ENCODE assay signal across 9 mouse cellular contexts in the genomic region with DNA sequence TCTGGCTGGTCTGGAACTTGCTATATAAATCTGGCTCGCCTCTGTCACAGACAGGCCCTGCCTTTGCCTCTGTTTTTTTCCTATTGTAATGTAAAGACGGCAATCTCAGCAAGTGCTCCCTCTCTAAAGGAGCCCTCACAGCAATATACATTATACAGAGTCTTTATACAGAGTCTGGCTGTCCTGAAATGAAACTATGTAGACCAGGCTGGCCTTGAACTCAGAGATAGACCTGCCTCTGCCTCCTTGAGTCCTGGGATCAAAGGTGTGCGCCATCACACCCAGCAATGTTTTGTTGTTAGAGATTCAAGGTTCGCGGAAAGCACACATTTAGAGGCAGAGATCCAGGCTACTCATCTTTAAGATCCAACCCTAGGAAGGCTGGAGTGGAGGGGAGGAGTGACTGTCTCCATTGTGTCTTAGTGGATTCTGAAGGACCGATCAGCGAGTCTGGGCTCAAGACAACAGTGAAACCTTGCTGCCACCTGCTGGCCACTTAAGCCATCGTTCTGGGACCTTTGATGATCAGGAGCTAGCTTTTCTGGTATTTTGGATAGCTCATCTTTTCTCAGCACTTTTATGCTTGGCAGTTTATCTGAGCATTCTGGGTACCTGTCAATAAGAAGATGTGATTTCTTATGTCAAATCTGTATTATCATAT. TPM values are rescaled to one million over a fixed set of nuclear protein-coding genes. Genes with fewer than 3 reads are reported as not detected.
DNase-seq lines count a peak whose midpoint lies in the region; ATAC-seq and TF ChIP-seq lines count a peak whose summit lies in the region.
"Had no signal": no experiment of that assay in that cellular context is flagged by ENCODE, and none has a peak within 500 bp of the region (broad histone marks: within the 10 kb centered on the region; RNA-seq: fewer than 3 reads in every experiment).

No protein-coding gene starts in this region.

- TF ChIP-seq POLR2A in ES-Bruce4 (IDR thresholded peaks at IDR 0.05; ENCODE audit: insufficient read depth, low read length): no peak
- no peak for TF ChIP-seq POLR2A in lung, adult 2 months (IDR thresholded peaks at IDR 0.05; ENCODE audit: borderline replicate concordance, extremely low read depth, low read depth, low read length)

- no peaks in the 10 kb centered on the region for H3K36me3 ChIP-seq in ES-Bruce4 (ENCODE audit: control insufficient read depth, insufficient read depth, low read length, poor library complexity, severe bottlenecking)
- no peaks in the 10 kb centered on the region for H3K36me3 ChIP-seq in neural tube, embryonic 15.5 days
- H3K36me3 ChIP-seq: heart, embryonic 13.5 days had no signal

- 43% methylated on average over 8 of the region's 8 CpGs for WGBS in lung, adult 2 months
- 41% methylated on average over 8 of the region's 8 CpGs for WGBS in neural tube, embryonic 15.5 days

- peak; percentile 89 for DNase-seq in brain, adult 2 months (ENCODE audit: low read depth, low spot score)
- peak; percentile 31 for DNase-seq in heart, postnatal 25 days (ENCODE audit: low spot score)
- DNase-seq in kidney, postnatal 36 days: peak; percentile 80 to 91
- DNase-seq in lung, adult 2 months: peak; percentile 76
- DNase-seq in testis, postnatal 10 days (ENCODE audit: low spot score): peak; percentile 90

- TF ChIP-seq EP300 in ES-Bruce4 (IDR thresholded peaks at IDR 0.05; ENCODE audit: insufficient read depth, low read depth, low read length): no peak

- no peak overlapping the region for H3K4me2 ChIP-seq in neural tube, embryonic 15.5 days
- H3K4me2 ChIP-seq: heart, embryonic 13.5 days had no signal

- no peaks in the 10 kb centered on the region for H3K9me3 ChIP-seq in ES-Bruce4 (replicated peaks; ENCODE audit: control insufficient read depth, insufficient read depth, low read length, poor library complexity, severe bottlenecking)
- H3K9me3 ChIP-seq in neural tube, embryonic 15.5 days (replicated peaks): no peaks in the 10 kb centered on the region
- H3K9me3 ChIP-seq: heart, embryonic 13.5 days had no signal

- peak; percentile 81 for ATAC-seq in erythroblast, adult 5-6 weeks (replicated peaks; ENCODE audit: low FRiP score, poor library complexity, severe bottlenecking)
- ATAC-seq in neural tube, embryonic 15.5 days (ENCODE audit: low FRiP score): peak; percentile 83

- H3K27me3 ChIP-seq in ES-Bruce4 (ENCODE audit: control insufficient read depth, insufficient read depth, low read length, poor library complexity, severe bottlenecking): no peaks in the 10 kb centered on the region
- no peaks in the 10 kb centered on the region for H3K27me3 ChIP-seq in neural tube, embryonic 15.5 days (replicated peaks)
- H3K27me3 ChIP-seq: heart, embryonic 13.5 days had no signal

- no peaks in the 10 kb centered on the region for H3K4me1 ChIP-seq in ES-Bruce4 (ENCODE audit: control insufficient read depth, insufficient read depth, low read length)
- H3K4me1 ChIP-seq in lung, adult 2 months (ENCODE audit: control insufficient read depth, insufficient read depth, low read length): no peaks in the 10 kb centered on the region
- no peaks in the 10 kb centered on the region for H3K4me1 ChIP-seq in neural tube, embryonic 15.5 days

- H3K27ac ChIP-seq in ES-Bruce4 (ENCODE audit: insufficient read depth, low read length): no peak overlapping the region
- H3K27ac ChIP-seq in neural tube, embryonic 15.5 days (replicated peaks): no peak overlapping the region
- H3K27ac ChIP-seq: heart, embryonic 13.5 days had no signal

- H3K4me3 ChIP-seq in ES-Bruce4 (ENCODE audit: low read depth, low read length): no peak overlapping the region
- no peak overlapping the region for H3K4me3 ChIP-seq in lung, adult 2 months (replicated peaks; ENCODE audit: extremely low read depth, low read depth, low read length)
- no peak overlapping the region for H3K4me3 ChIP-seq in neural tube, embryonic 15.5 days (replicated peaks)
- H3K4me3 ChIP-seq: heart, embryonic 13.5 days had no signal

- no peak overlapping the region for H3K9ac ChIP-seq in ES-Bruce4 (ENCODE audit: low read depth, poor library complexity, severe bottlenecking)
- no peak overlapping the region for H3K9ac ChIP-seq in neural tube, embryonic 15.5 days (replicated peaks)
- H3K9ac ChIP-seq: heart, embryonic 13.5 days had no signal

- peak; percentile 89 for TF ChIP-seq CTCF in ES-Bruce4 (IDR thresholded peaks at IDR 0.05; ENCODE audit: low read depth, low read length)
- peak; percentile 93 for TF ChIP-seq CTCF in lung, adult 2 months (IDR thresholded peaks at IDR 0.05; ENCODE audit: insufficient read depth, low read length)

- intact Hi-C loops in heart, postnatal 25 days (cut with DNase I): loop anchor here (1.0 to 5.0 kb wide), 2 partner anchors 344 to 413 kb away; no protein-coding TSS in a partner anchor

RNA-seq across cellular contexts. Expression of gene Sod1, which starts 34.5 kb away (rescaled TPM):
- polyA plus RNA-seq in ES-Bruce4 (2011; ENCODE audit: insufficient read depth, insufficient read length, low read depth, missing spikeins): 797 and 822 TPM in 2 replicates
- total RNA-seq in erythroblast, adult 5-6 weeks (2015; ENCODE audit: low replicate concordance): 182 and 255 TPM in 2 replicates
- total RNA-seq in erythroblast, adult 5-6 weeks (2017; ENCODE audit: low replicate concordance): 152 and 196 TPM in 2 replicates
- 100 to 1,000 TPM; 445 to 458 TPM for total RNA-seq in heart, postnatal 25 days (2021)
- polyA plus RNA-seq in lung, adult 2 months (2012; rRNA removed): 547 and 549 TPM in 2 replicates
- 998 TPM in 2 replicates for polyA plus RNA-seq in neural tube, embryonic 15.5 days (2015; fragmentation: Nextera tagmentation; extraction: Ambion mirVana)

RNA-seq across cellular contexts. Expression of gene Tiam1, which starts 42.5 kb away (rescaled TPM):
- polyA plus RNA-seq in ES-Bruce4 (2011; ENCODE audit: insufficient read depth, insufficient read length, low read depth, missing spikeins): 22.4 and 24.4 TPM in 2 replicates
- 29.0 and 29.7 TPM in 2 replicates for total RNA-seq in erythroblast, adult 5-6 weeks (2015; ENCODE audit: low replicate concordance)
- 14.4 and 15.7 TPM in 2 replicates for total RNA-seq in erythroblast, adult 5-6 weeks (2017; ENCODE audit: low replicate concordance)
- 1 to 10 TPM; 6.7 to 7.8 TPM for total RNA-seq in heart, postnatal 25 days (2021)
- polyA plus RNA-seq in lung, adult 2 months (2012; rRNA removed): 7.1 and 14.6 TPM in 2 replicates
- polyA plus RNA-seq in neural tube, embryonic 15.5 days (2015; fragmentation: Nextera tagmentation; extraction: Ambion mirVana): 15.0 and 23.6 TPM in 2 replicates

Comparison
In these comparisons a context has a peak if more than half of its experiments do, and no peak if none do; other contexts are left out.
1. DNase-seq: peak in every context shown above with its lines; median percentile 90 in testis, postnatal 10 days; 89 in brain, adult 2 months; 86 in kidney, postnatal 36 days; 76 in lung, adult 2 months; 31 in heart, postnatal 25 days.